In the genomic region with DNA sequence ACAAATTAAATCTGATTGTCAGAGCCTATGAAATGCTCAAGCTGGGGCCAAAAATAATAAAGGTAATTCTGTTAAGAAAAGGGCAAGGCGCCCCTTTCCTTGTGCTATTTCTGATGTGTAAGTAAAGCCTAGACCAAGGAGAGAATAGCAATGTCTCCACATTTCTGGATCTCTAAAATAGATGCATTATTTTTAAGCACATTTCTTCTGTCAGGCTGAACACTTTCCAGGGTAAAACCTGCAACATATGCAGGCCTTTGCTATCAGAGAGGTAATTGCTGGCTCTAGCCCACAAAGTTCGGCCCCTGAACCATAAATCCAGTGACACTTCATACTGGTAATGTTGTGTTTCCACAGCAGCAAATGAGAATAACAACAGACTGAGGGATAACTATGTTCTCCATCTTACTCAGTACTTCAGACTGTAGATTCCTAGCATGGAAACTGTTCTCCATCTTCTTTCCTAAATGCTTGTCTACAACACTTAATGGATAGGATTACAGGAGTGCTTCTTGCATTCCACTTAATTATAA, we compare ENCODE assay signal across 21 mouse cellular contexts.
"Had no signal": no experiment of that assay in that cellular context is flagged by ENCODE, and none has a peak within 500 bp of the region (broad histone marks: within the 10 kb centered on the region; RNA-seq: fewer than 3 reads in every experiment).

No protein-coding gene starts in this region.

- H3K4me2 ChIP-seq: liver, embryonic 12.5 days; liver, embryonic 15.5 days; midbrain, embryonic 13.5 days; neural tube, embryonic 13.5 days had no signal

- H3K4me1 ChIP-seq: liver, embryonic 12.5 days; liver, embryonic 15.5 days; midbrain, embryonic 10.5 days; midbrain, embryonic 13.5 days; neural tube, embryonic 13.5 days had no signal

- ATAC-seq: liver, embryonic 12.5 days; midbrain, embryonic 13.5 days; midbrain, embryonic 16.5 days had no signal

- H3K27me3 ChIP-seq: liver, embryonic 12.5 days; liver, embryonic 15.5 days; midbrain, embryonic 13.5 days; neural tube, embryonic 13.5 days had no signal

- H3K36me3 ChIP-seq: liver, embryonic 12.5 days; liver, embryonic 15.5 days; midbrain, embryonic 10.5 days; midbrain, embryonic 13.5 days; neural tube, embryonic 13.5 days had no signal

- H3K9ac ChIP-seq: liver, embryonic 12.5 days; liver, embryonic 15.5 days; midbrain, embryonic 13.5 days; neural tube, embryonic 13.5 days had no signal

- H3K27ac ChIP-seq: liver, embryonic 12.5 days; liver, embryonic 15.5 days; macrophage; midbrain, embryonic 10.5 days; midbrain, embryonic 13.5 days; neural tube, embryonic 13.5 days; stomach, postnatal 0 days had no signal

- DNase-seq: kidney, adult 18-20 months; kidney, adult 9 months; kidney, postnatal 14 days; kidney, postnatal 4 days; left cerebral cortex, postnatal 4 days; liver; lung, adult 18-20 months; lung, postnatal 14 days; right cerebral cortex, postnatal 4 days; thymus, adult 2 months; thymus, postnatal 14 days; thymus, postnatal 4 days had no signal

- H3K9me3 ChIP-seq: liver, embryonic 12.5 days; liver, embryonic 15.5 days; midbrain, embryonic 10.5 days; midbrain, embryonic 13.5 days; neural tube, embryonic 13.5 days had no signal

- H3K4me3 ChIP-seq: liver, embryonic 12.5 days; liver, embryonic 15.5 days; midbrain, embryonic 10.5 days; midbrain, embryonic 13.5 days; myocyte; neural tube, embryonic 13.5 days had no signal
